Mouse (Mus musculus) frontal cortex, adult (tissue): Measurements from ENCODE around the gene Tm9sf3.

Experiments used
- ATAC-seq: cut with Nextera tagmentation; 2 replicates; pipeline ENCODE4 v1.9.2; 2017; ENCODE audit warnings: mild to moderate bottlenecking, moderate library complexity, mixed read lengths; ENCODE audit not compliant: low TSS enrichment

The Tm9sf3 gene

DNA sequence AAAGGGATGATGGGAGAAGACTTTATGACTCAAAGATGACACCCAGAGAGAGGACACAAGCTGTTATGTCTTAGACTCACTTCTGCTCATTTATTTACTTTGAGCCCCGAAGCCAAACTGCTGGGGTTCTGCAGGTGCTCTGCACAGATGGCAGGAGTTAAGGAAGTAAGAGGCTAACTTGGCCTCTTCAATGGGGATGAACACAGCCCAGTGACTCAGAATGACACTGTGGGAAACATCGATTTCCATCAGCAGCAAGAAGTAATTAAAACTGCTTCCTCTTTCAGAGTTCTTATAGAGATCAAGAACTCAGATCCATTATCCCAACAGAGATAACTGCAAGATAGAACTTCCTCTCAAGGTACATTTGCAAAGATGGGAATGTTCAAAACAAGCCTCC, 86.9 kb downstream of the Tm9sf3 start:
- no peak for ATAC-seq

DNA sequence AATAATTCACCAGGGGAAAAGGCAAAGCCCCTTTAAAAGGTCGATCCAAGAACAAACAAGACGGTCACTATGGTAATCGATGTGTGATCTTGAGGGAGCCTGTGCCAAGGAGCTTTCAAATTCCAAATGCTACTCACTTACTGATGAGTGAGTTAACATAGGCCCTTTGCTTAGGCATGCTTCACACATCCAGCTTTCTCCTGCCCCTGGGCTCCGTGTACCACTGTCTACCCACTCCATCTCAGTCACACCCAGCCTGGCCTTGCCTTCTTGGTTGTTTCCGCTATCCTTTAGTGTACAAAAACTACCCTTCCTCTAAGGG, 97.9 kb downstream of the Tm9sf3 start:
- no peak for ATAC-seq

DNA sequence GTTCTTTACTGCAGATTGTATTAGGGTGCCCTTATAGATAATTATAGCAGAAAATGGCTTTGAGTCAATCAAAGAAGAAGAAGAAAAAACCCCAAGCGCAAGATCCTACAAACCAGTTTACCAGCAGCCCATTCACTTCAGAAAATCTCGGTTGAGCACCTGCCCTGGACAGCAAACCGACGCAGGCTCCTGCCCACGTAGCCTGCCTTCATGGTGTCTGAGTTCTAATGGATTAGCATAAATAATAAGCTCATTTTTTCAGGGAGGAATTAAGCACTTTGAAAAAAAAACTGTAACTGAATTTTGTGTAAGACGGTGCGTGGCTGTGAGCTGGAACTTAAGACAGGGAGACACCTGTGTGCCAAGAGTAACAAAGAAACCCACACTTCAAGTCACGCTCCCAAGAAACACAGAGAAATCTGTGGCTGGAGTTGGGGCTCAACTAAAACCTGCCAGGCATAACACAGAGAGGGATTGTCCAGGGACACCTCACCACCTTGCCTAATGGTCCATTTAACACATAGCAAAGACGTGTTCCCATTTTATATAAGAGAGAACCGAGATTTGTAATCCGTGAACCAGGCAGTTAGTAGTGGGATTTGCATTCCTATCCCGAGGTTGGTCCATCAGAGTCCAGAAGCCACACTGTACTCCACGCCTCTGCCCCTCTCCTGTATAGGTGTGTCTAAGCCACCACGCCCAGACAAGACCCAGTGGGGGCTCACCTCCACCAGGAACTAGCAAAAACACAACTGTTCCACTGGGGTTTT, 98.5 kb downstream of the Tm9sf3 start:
- ATAC-seq = no peak

- no peak for ATAC-seq
Observed at GRCm38 (mm10) chr19:41164447-41165095, 99.2 kb downstream of the Tm9sf3 start.
